In the genomic region with DNA sequence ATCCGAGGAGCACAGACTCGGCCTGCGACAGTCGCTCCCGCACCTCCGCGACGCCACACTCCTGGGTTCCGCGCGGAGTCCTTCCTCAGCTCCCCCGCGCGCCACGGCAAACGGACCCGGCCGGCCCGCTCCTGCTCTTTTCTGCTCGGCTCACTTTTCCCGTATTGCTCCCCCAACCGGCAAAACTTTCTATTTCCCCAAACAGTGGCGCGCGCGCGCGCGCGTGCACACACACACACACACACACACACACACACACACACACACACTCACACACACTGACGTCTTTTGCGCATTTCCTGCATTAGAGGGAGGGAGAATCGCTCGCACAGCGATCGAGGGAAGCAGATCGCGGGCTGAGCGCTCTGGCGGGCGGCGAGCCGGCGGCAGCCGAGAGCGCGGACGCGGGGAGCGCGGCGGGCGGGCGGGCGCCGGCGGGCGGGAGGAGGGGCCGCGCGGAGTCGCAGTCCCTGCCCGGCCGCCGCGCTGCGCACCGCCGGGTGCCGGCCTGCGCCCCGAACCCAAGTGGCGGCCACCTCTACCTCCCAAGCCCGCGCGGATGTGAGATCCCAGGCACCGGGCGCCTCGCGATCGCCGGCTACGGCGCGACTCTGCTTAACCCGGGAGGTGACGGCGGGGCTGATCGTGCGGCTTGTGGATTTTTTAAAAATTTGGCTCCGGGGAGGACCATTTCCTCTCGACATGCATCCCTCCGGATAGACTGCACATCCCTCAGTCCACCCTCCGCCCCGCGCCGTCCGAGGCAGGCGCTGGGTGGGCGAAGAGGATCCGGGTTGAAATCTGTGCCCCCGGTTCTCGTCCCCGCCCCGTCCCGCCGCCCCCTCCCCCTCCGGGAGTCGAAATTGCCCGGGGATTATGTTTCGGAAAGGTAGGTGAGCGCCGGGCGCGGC, we compare ENCODE assay signal across 8 mouse cellular contexts. TPM values are rescaled to one million over a fixed set of nuclear protein-coding genes. Genes with fewer than 3 reads are reported as not detected.
DNase-seq lines count a peak whose midpoint lies in the region; ATAC-seq and TF ChIP-seq lines count a peak whose summit lies in the region.

A gene (plus strand): TSS at position 466 of the 911 bp plus-strand sequence.

- no peak for TF ChIP-seq EP300 in CH12.LX (IDR thresholded peaks at IDR 0.05; ENCODE audit: low read length)
- TF ChIP-seq EP300 in liver, postnatal 0 days (IDR thresholded peaks at IDR 0.05; ENCODE audit: low read depth) = peak; percentile 43; the same call in 1 of the 2 replicates

- no peak for TF ChIP-seq RAD21 in CH12.LX (IDR thresholded peaks at IDR 0.05; ENCODE audit: low read depth, low read length)

- H3K27ac ChIP-seq in CH12.LX (ENCODE audit: insufficient read depth, low read depth) = peak within 1 kb of the TSS; percentile 79
- peak within 1 kb of the TSS; percentile 94 for H3K27ac ChIP-seq in forebrain, embryonic 10.5 days
- peak within 1 kb of the TSS; percentile 99 for H3K27ac ChIP-seq in heart, embryonic 15.5 days
- H3K27ac ChIP-seq in liver, postnatal 0 days (ENCODE audit: low read depth) = peak within 1 kb of the TSS; percentile 98
- peak within 1 kb of the TSS; percentile 96 for H3K27ac ChIP-seq in neural tube, embryonic 13.5 days (replicated peaks)

- peaks cover 46% of the 10 kb centered on the region for H3K79me2 ChIP-seq in CH12.LX (replicated peaks; ENCODE audit: control insufficient read depth, extremely low read depth, insufficient read depth, poor library complexity, severe bottlenecking)

- TF ChIP-seq CTCF in CH12.LX (conservative IDR thresholded peaks at IDR 0.05 in 1 of 2, IDR thresholded peaks at IDR 0.05 in 1 of 2; ENCODE audit: low read depth in 2 of 2, low read length in 2 of 2) = peak in 1 of 2 experiments; percentile 49; a peak in 2 of 4 replicates
- peak; percentile 56 for TF ChIP-seq CTCF in liver, postnatal 0 days (IDR thresholded peaks at IDR 0.05; ENCODE audit: low read depth)

- peaks cover 3 to 26% of the 10 kb centered on the region in 2 experiments for H3K36me3 ChIP-seq in CH12.LX (replicated peaks in 1 of 2; ENCODE audit: control insufficient read depth in 1 of 2, insufficient read depth in 1 of 2, low read length in 1 of 2)
- 0 out of 2 replicates have a peak, but pooled peaks cover 1% of the 10 kb centered on the region for H3K36me3 ChIP-seq in forebrain, embryonic 10.5 days (replicated peaks)
- no peaks in the 10 kb centered on the region for H3K36me3 ChIP-seq in heart, embryonic 15.5 days
- H3K36me3 ChIP-seq in liver, postnatal 0 days (replicated peaks; ENCODE audit: insufficient read depth, low read length) = no peaks in the 10 kb centered on the region; the same call in 1 of the 2 replicates
- H3K36me3 ChIP-seq in neural tube, embryonic 13.5 days = no peaks in the 10 kb centered on the region

- in situ Hi-C loops in CH12.LX (cut with MboI; ENCODE audit: low pct_ligation_motif_present, low pct_unique_long_range_greater_than_20kb, low sequenced_read_pairs) = loop anchor here (5.0 to 10.0 kb wide), 4 partner anchors 105 to 737 kb away; no protein-coding TSS in a partner anchor

- H3K4me3 ChIP-seq in CH12.LX (replicated peaks in 1 of 3; ENCODE audit: low read depth in 2 of 3, low read length in 2 of 3, poor library complexity in 1 of 3) = peak within 1 kb of the TSS; percentile 80 to 86 (median 86)
- H3K4me3 ChIP-seq in forebrain, embryonic 10.5 days = peak within 1 kb of the TSS; percentile 81
- peak within 1 kb of the TSS; percentile 85 for H3K4me3 ChIP-seq in heart, embryonic 15.5 days
- H3K4me3 ChIP-seq in liver, postnatal 0 days (ENCODE audit: low read depth, low read length) = peak within 1 kb of the TSS; percentile 90
- H3K4me3 ChIP-seq in neural tube, embryonic 13.5 days = peak within 1 kb of the TSS; percentile 80

- H3K9ac ChIP-seq in CH12.LX (ENCODE audit: insufficient read depth, low read depth) = peak within 1 kb of the TSS; percentile 94
- H3K9ac ChIP-seq in heart, embryonic 15.5 days = peak within 1 kb of the TSS; percentile 94
- peak within 1 kb of the TSS; percentile 95 for H3K9ac ChIP-seq in liver, postnatal 0 days (replicated peaks)
- H3K9ac ChIP-seq in neural tube, embryonic 13.5 days = peak within 1 kb of the TSS; percentile 93

- peak; percentile 73; the same call in 1 of the 2 replicates for TF ChIP-seq POLR2A in CH12.LX (IDR thresholded peaks at IDR 0.05; ENCODE audit: low read depth, low read length)

- H3K4me2 ChIP-seq in CH12.LX (ENCODE audit: insufficient read depth, low read depth, poor library complexity, severe bottlenecking) = peak within 1 kb of the TSS; percentile 86; the same call in 1 of the 2 replicates
- peak within 1 kb of the TSS; percentile 80 for H3K4me2 ChIP-seq in heart, embryonic 15.5 days
- H3K4me2 ChIP-seq in liver, postnatal 0 days (ENCODE audit: low read depth, low read length) = peak within 1 kb of the TSS; percentile 98
- H3K4me2 ChIP-seq in neural tube, embryonic 13.5 days = peak within 1 kb of the TSS; percentile 76

- WGBS in forebrain, embryonic 10.5 days = under 1% methylated on average over 115 of the region's 115 CpGs
- under 1% methylated on average over 109 of the region's 115 CpGs for WGBS in heart, embryonic 15.5 days
- under 1% methylated on average over 90 of the region's 115 CpGs for WGBS in liver, postnatal 0 days (ENCODE audit: insufficient replicate concordance)
- under 1% methylated on average over 112 of the region's 115 CpGs for WGBS in neural tube, embryonic 13.5 days

- no peaks in the 10 kb centered on the region for H3K27me3 ChIP-seq in CH12.LX (replicated peaks)
- peaks cover 29% of the 10 kb centered on the region for H3K27me3 ChIP-seq in forebrain, embryonic 10.5 days (ENCODE audit: poor library complexity, severe bottlenecking)
- H3K27me3 ChIP-seq in heart, embryonic 15.5 days = no peaks in the 10 kb centered on the region
- H3K27me3 ChIP-seq in liver, postnatal 0 days (ENCODE audit: insufficient read depth, low read length) = peaks cover 19% of the 10 kb centered on the region; the same call in 1 of the 2 replicates
- H3K27me3 ChIP-seq in neural tube, embryonic 13.5 days = no peaks in the 10 kb centered on the region

- dilution Hi-C loops in CH12.LX (cut with MboI; ENCODE audit: extremely low pct_ligation_motif_present, extremely low pct_unique_long_range_greater_than_20kb, low sequenced_read_pairs) = no loop called here

- no peaks in the 10 kb centered on the region for H3K9me3 ChIP-seq in CH12.LX (replicated peaks; ENCODE audit: low read length)
- H3K9me3 ChIP-seq in forebrain, embryonic 10.5 days = no peaks in the 10 kb centered on the region
- H3K9me3 ChIP-seq in heart, embryonic 15.5 days (replicated peaks) = no peaks in the 10 kb centered on the region
- H3K9me3 ChIP-seq in liver, postnatal 0 days (ENCODE audit: low read length) = no peaks in the 10 kb centered on the region
- no peaks in the 10 kb centered on the region for H3K9me3 ChIP-seq in neural tube, embryonic 13.5 days

- peaks cover 5 to 54% of the 10 kb centered on the region in 2 experiments for H3K4me1 ChIP-seq in CH12.LX (ENCODE audit: control insufficient read depth in 1 of 2, insufficient read depth in 2 of 2)
- peaks cover 41% of the 10 kb centered on the region for H3K4me1 ChIP-seq in forebrain, embryonic 10.5 days
- H3K4me1 ChIP-seq in heart, embryonic 15.5 days (replicated peaks) = peaks cover 38% of the 10 kb centered on the region
- H3K4me1 ChIP-seq in liver, postnatal 0 days (ENCODE audit: insufficient read depth) = peaks cover 33% of the 10 kb centered on the region
- peaks cover 42% of the 10 kb centered on the region for H3K4me1 ChIP-seq in neural tube, embryonic 13.5 days (replicated peaks)

- peak; percentile 79 for DNase-seq in CH12.LX (ENCODE audit: extremely low read depth)
- DNase-seq in c-Kit-positive CD71-negative TER-119-negative erythroid progenitor cells, embryonic 14.5 days (ENCODE audit: low read depth) = peak; percentile 67
- DNase-seq in forebrain, embryonic 10.5 days (ENCODE audit: extremely low spot score, low spot score) = peak; percentile 90
- DNase-seq in kidney, postnatal 25 days = peak; percentile 93
- peak; percentile 90 for DNase-seq in liver, postnatal 0 days
- DNase-seq in telencephalon, adult 2 months (ENCODE audit: low read depth, low spot score) = peak; percentile 81

- peak; percentile 67 for ATAC-seq in heart, embryonic 15.5 days (replicated peaks; ENCODE audit: insufficient number of reproducible peaks, insufficient read depth, low FRiP score, low read depth)
- ATAC-seq in liver, postnatal 0 days = peak; percentile 75
- ATAC-seq in neural tube, embryonic 13.5 days (ENCODE audit: low read depth) = peak; percentile 73

TF ChIP-seq in CH12.LX, 34 proteins besides CTCF, POLR2A, EP300 and RAD21 (continues in another document):
- TF ChIP-seq ZMIZ1 (IDR thresholded peaks at IDR 0.05; ENCODE audit: low read depth, low read length) = 0 out of 2 replicates have a peak, but pooled peaks have one; percentile 14
- TF ChIP-seq MAFK (IDR thresholded peaks at IDR 0.05; ENCODE audit: insufficient replicate concordance, low read length) = no peak
- no peak for TF ChIP-seq CHD2 (IDR thresholded peaks at IDR 0.05; ENCODE audit: low read length)
- TF ChIP-seq MEF2A (IDR thresholded peaks at IDR 0.05; ENCODE audit: borderline replicate concordance, low read depth, low read length) = peak; percentile 55; the same call in 1 of the 2 replicates
- peak; percentile 25 for TF ChIP-seq UBTF (IDR thresholded peaks at IDR 0.05; ENCODE audit: low read depth, low read length)
- 0 out of 2 replicates have a peak, but pooled peaks have one; percentile 51 for TF ChIP-seq NELFE (IDR thresholded peaks at IDR 0.05; ENCODE audit: low read depth, low read length)
- TF ChIP-seq ZC3H11A (IDR thresholded peaks at IDR 0.05; ENCODE audit: low read depth, low read length) = no peak
- TF ChIP-seq MXI1 (IDR thresholded peaks at IDR 0.05; ENCODE audit: low read depth, low read length) = peak; percentile 63; the same call in 1 of the 2 replicates
- TF ChIP-seq MAX (IDR thresholded peaks at IDR 0.05; ENCODE audit: low read length) = no peak; the same call in 1 of the 2 replicates
- TF ChIP-seq TCF12 (IDR thresholded peaks at IDR 0.05; ENCODE audit: low read depth, low read length) = peak; percentile 83; the same call in 1 of the 2 replicates
- peak; percentile 81 for TF ChIP-seq ELF1 (IDR thresholded peaks at IDR 0.05; ENCODE audit: low read depth, low read length)
- no peak for TF ChIP-seq PAX5 (IDR thresholded peaks at IDR 0.05; ENCODE audit: low read length)
- no peak; the same call in 1 of the 2 replicates for TF ChIP-seq MYC (IDR thresholded peaks at IDR 0.05; ENCODE audit: low read depth, low read length)
- no peak for TF ChIP-seq USF2 (conservative IDR thresholded peaks at IDR 0.05; ENCODE audit: low read depth, low read length)

RNA-seq across cellular contexts. Expression of the gene that starts here (rescaled TPM):
- total RNA-seq in CH12.LX (2012; rRNA removed) (10.2 and 11.4 TPM in 2 replicates), CH12.LX (2014; rRNA removed) (4.0 and 4.1 TPM in 2 replicates)
- 10.7 and 13.2 TPM in 2 replicates for polyA plus RNA-seq in CH12.LX (2012; ENCODE audit: insufficient read length, low read depth)
- polyA plus RNA-seq in forebrain, embryonic 10.5 days (2016; fragmentation: Nextera tagmentation; extraction: Ambion mirVana) = 2.8 and 3.1 TPM in 2 replicates
- polyA plus RNA-seq in heart, embryonic 15.5 days (2015; fragmentation: Nextera tagmentation; extraction: Ambion mirVana) = 8.5 and 9.6 TPM in 2 replicates
- polyA plus RNA-seq in liver, postnatal 0 days (2015; fragmentation: Nextera tagmentation; extraction: Ambion mirVana) = 1.9 and 2.0 TPM in 2 replicates
- polyA plus RNA-seq in neural tube, embryonic 13.5 days (2015; fragmentation: Nextera tagmentation; extraction: Ambion mirVana) = 24.9 and 27.7 TPM in 2 replicates

Comparison
In these comparisons a context has a peak if more than half of its experiments do, and no peak if none do; other contexts are left out.
1. Peak in every context shown above with its lines: DNase-seq, ATAC-seq, H3K4me3 ChIP-seq and H3K27ac ChIP-seq.